Mouse (Mus musculus) heart, adult 2 months (tissue): ENCODE measurements at regions not wholly inside any gene's neighbourhood (a gene's known extent, or its start where the extent isn't known, plus 50 kb on each side); places are given as distances from the start of the nearest gene placed in this dataset.

ENCODE experiments used
- CTCF ChIP-seq: fragments of 200-600 bp; IDR thresholded peaks from 2 replicates; pipeline ENCODE4 v1.8.1; 2022; ENCODE audit warnings: antibody characterized with exemption, mild to moderate bottlenecking, moderate library complexity
- EP300 ChIP-seq: fragments of 200-500 bp; IDR thresholded peaks from 2 replicates; pipeline ENCODE4 v1.6.1; 2011; ENCODE audit warnings: low read depth, low read length, control low read depth; ENCODE audit not compliant: insufficient read depth
- POLR2A ChIP-seq: fragments of 200-500 bp; IDR thresholded peaks from 2 replicates; pipeline ENCODE4 v1.6.1; 2011; ENCODE audit warnings: mild to moderate bottlenecking, low read depth, low read length, control low read depth; ENCODE audit not compliant: insufficient read depth

DNA sequence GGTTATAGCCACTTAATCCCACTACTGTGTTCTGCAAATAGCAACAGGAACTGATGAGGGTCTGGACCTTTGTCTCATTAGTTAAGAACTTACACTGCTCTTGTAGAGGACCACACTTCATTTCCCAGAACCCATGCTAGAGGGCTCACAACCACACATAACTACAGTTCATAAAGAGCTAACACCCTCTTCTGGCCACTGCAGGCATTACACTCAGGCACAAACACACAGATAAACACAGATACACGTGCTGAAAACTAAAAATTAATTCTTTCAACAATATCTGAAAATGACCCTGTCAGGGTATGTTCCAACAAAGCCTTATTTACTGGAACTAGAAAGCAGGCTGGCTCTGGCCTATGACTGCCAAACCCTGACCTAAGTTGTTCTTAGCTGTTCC is 529.0 kb upstream of the Mctp2 start:
- TF ChIP-seq CTCF, result no peak
- no peak for TF ChIP-seq POLR2A
- no peak for TF ChIP-seq EP300
